Mouse (Mus musculus) heart, embryonic 15.5 days (tissue): Measurements from ENCODE around the gene Rhoa. TPM values are rescaled to one million over a fixed set of nuclear protein-coding genes. Genes with fewer than 3 reads are reported as not detected.

Source experiments
- ATAC-seq: fragments of 200-750 bp; cut with Nextera tagmentation; replicated peaks from 2 replicates; pipeline ENCODE4 v1.8.0; 2017; ENCODE audit warnings: low read depth, moderate TSS enrichment; ENCODE audit not compliant: insufficient number of reproducible peaks, insufficient read depth, low FRiP score
- H3K27ac ChIP-seq: fragments of 300-500 bp; sonication (generic); 2 replicates; pipeline ENCODE4 v1.5.1; 2015; ENCODE audit warnings: mild to moderate bottlenecking, inconsistent platforms
- H3K27me3 ChIP-seq: fragments of 300-500 bp; sonication (generic); 2 replicates; pipeline ENCODE4 v1.6.1; 2015; ENCODE audit warnings: inconsistent platforms
- H3K36me3 ChIP-seq: fragments of 300-500 bp; sonication (generic); 2 replicates; pipeline ENCODE4 v1.6.1; 2015; ENCODE audit warnings: mild to moderate bottlenecking, inconsistent platforms
- H3K4me1 ChIP-seq: fragments of 300-500 bp; sonication (generic); replicated peaks from 2 replicates; pipeline ENCODE4 v1.6.1; 2015; ENCODE audit warnings: inconsistent platforms
- H3K4me2 ChIP-seq: fragments of 300-500 bp; sonication (generic); 2 replicates; pipeline ENCODE4 v1.6.1; 2015; ENCODE audit warnings: inconsistent platforms, mild to moderate bottlenecking, moderate library complexity
- H3K4me3 ChIP-seq: fragments of 300-500 bp; sonication (generic); 2 replicates; pipeline ENCODE4 v1.5.1; 2015; ENCODE audit warnings: mild to moderate bottlenecking, inconsistent platforms
- H3K9ac ChIP-seq: fragments of 300-500 bp; sonication (generic); 2 replicates; pipeline ENCODE4 v1.6.1; 2015; ENCODE audit warnings: mild to moderate bottlenecking, inconsistent platforms
- H3K9me3 ChIP-seq: fragments of 300-500 bp; sonication (generic); replicated peaks from 2 replicates; pipeline ENCODE4 v1.6.1; 2016; ENCODE audit warnings: inconsistent platforms
- WGBS: fragments of 180-500 bp; shearing (Covaris S2); methylation state at CpG from one replicate; pipeline ENCODE4 v1.1.7; 2015; ENCODE audit warnings: mixed read lengths; 5-methylcytosine and 5-hydroxymethylcytosine counted together
- polyA plus RNA-seq: library from polyadenylated mRNA; unstranded; fragments of >200 nt; fragmentation: Nextera tagmentation; extraction: Ambion mirVana; gene quantifications from 2 replicates; pipeline ENCODE4 v1.2.1, GENCODE M21; 2015

Rhoa gene
- polyA plus RNA-seq, 1 experiment from 2014 or later = 369 TPM

GRCm38 (mm10) chr9:108381382-108381781, 75.5 kb downstream of the Rhoa start:
- Histone ChIP-seq H3K4me2 (no peak overlapping the region), H3K27ac (no peak overlapping the region), H3K36me3 (peaks cover 86% of the 10 kb centered on the region), H3K4me3 (no peak overlapping the region), H3K9ac (no peak overlapping the region), H3K9me3 (no peaks in the 10 kb centered on the region), H3K4me1 (0 out of 2 replicates have a peak, but pooled peaks cover 3% of the 10 kb centered on the region), H3K27me3 (no peaks in the 10 kb centered on the region)
- ATAC-seq = no peak
- WGBS = 89% methylated on average over 9 of the region's 9 CpGs

DNA sequence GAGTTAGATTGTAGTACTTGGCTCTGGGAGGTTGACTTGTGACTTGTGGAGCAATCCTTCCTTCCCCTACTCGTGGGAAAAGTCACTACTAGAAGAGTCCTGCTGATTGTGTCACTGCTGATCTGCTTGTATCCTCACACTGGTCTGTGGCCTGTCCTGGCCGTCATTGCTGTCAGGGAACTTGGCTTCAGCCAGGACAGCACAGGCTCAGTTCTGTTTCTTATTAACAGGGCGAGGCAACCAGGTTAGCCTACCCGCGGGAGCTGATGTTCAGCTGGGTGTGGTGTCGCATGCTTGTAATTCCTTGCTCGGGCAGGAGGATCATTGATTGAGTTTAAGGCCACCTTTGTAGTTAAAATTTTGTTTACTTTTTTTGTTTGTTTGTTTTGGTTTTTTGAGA, 79.1 kb downstream of the Rhoa start:
- H3K27ac ChIP-seq = no peak overlapping the region
- no peak overlapping the region for H3K9ac ChIP-seq
- no peaks in the 10 kb centered on the region for H3K27me3 ChIP-seq
- no peak overlapping the region for H3K4me3 ChIP-seq
- WGBS = 74% methylated on average over 7 of the region's 7 CpGs
- no peaks in the 10 kb centered on the region for H3K9me3 ChIP-seq
- H3K4me2 ChIP-seq = no peak overlapping the region
- peaks cover 87% of the 10 kb centered on the region for H3K36me3 ChIP-seq
- no peaks in the 10 kb centered on the region for H3K4me1 ChIP-seq
- no peak for ATAC-seq

DNA sequence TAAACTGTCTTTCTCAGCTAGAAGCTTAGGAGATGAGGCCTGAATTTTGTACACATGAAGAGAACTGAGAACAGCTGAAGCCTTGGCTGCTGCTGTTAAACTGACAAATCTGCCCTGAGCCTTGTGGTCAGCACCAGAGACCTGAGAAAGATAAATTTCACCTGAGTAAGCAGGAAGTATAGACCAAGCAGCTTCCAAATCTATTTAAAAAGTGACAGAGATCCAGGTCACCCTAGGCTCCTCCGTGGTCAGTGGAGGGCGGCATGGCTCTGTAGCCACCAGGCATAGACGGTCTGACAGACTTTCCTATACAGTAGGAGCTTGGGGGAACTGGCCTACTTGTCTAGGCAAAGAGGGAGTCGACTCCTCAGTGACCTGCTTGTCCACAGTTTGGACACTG, 80.9 kb downstream of the Rhoa start:
- Histone ChIP-seq H3K4me2 (no peak overlapping the region), H3K4me3 (no peak overlapping the region), H3K36me3 (peaks cover 80% of the 10 kb centered on the region), H3K27ac (no peak overlapping the region), H3K27me3 (no peaks in the 10 kb centered on the region), H3K9ac (no peak overlapping the region), H3K4me1 (no peaks in the 10 kb centered on the region), H3K9me3 (no peaks in the 10 kb centered on the region)
- no peak for ATAC-seq
- WGBS = 78% methylated on average over 4 of the region's 4 CpGs

Other genes with a start within 250 kb of the Rhoa start
- 0.81 TPM in 1 of 2 replicates, not detected in the other for gene Mst1, start 225.7 kb upstream of the Rhoa start, polyA plus RNA-seq
- gene Rnf123, start 222.8 kb upstream of the Rhoa start, polyA plus RNA-seq = 29.8 and 33.3 TPM in 2 replicates
- 46.4 and 65.9 TPM in 2 replicates for gene Apeh, start 211.5 kb upstream of the Rhoa start, polyA plus RNA-seq
- 0.13 and 0.84 TPM in 2 replicates for gene Bsn, start 115.7 kb upstream of the Rhoa start, polyA plus RNA-seq
- 128 and 143 TPM in 2 replicates for gene Dag1, start 42.2 kb upstream of the Rhoa start, polyA plus RNA-seq
- gene Nicn1, start 15.7 kb upstream of the Rhoa start, polyA plus RNA-seq = 23.9 and 29.0 TPM in 2 replicates
- gene Amt, start 9.3 kb upstream of the Rhoa start, polyA plus RNA-seq = 8.2 and 9.1 TPM in 2 replicates
- 31.6 and 34.9 TPM in 2 replicates for gene Tcta, start within 50 bp of the Rhoa start, polyA plus RNA-seq
- gene Gpx1, start 32.8 kb downstream of the Rhoa start, polyA plus RNA-seq = 746 and 792 TPM in 2 replicates
- gene Usp4, start 41.7 kb downstream of the Rhoa start, polyA plus RNA-seq = 68.3 and 88.0 TPM in 2 replicates
- gene 1700102P08Rik, start 86.7 kb downstream of the Rhoa start, polyA plus RNA-seq = 0.38 and 0.53 TPM in 2 replicates
- 0.84 and 1.1 TPM in 2 replicates for gene Ccdc36, start 122.4 kb downstream of the Rhoa start, polyA plus RNA-seq
- not detected in 2 replicates for gene BC048562, start 130.4 kb downstream of the Rhoa start, polyA plus RNA-seq
- gene Ccdc71, start 154.4 kb downstream of the Rhoa start, polyA plus RNA-seq = 32.2 and 42.1 TPM in 2 replicates
- gene Klhdc8b, start 155.5 kb downstream of the Rhoa start, polyA plus RNA-seq = 95.7 and 103 TPM in 2 replicates
- 55.5 and 64.2 TPM in 2 replicates for gene Lamb2, start 173.6 kb downstream of the Rhoa start, polyA plus RNA-seq
- gene Usp19, start 184.5 kb downstream of the Rhoa start, polyA plus RNA-seq = 51.5 and 68.5 TPM in 2 replicates
- gene Qars, start 201.6 kb downstream of the Rhoa start, polyA plus RNA-seq = 49.4 and 67.5 TPM in 2 replicates
- 75.1 and 84.6 TPM in 2 replicates for gene Qrich1, start 210.7 kb downstream of the Rhoa start, polyA plus RNA-seq